14 mouse cellular contexts compared by ENCODE assay signal in genomic region chr17:24531064-24531463, GRCm38 (mm10). TPM values are rescaled to one million over a fixed set of nuclear protein-coding genes. Genes with fewer than 3 reads are reported as not detected.
DNase-seq lines count a peak whose midpoint lies in the region; ATAC-seq and TF ChIP-seq lines count a peak whose summit lies in the region.
"Had no signal": no experiment of that assay in that cellular context is flagged by ENCODE, and none has a peak within 500 bp of the region (broad histone marks: within the 10 kb centered on the region; RNA-seq: fewer than 3 reads in every experiment).

No protein-coding gene starts in this region.

- H3K9ac ChIP-seq in hindbrain, embryonic 14.5 days, result no peak overlapping the region
- no peak overlapping the region for H3K9ac ChIP-seq in hindbrain, embryonic 11.5 days (ENCODE audit: low read depth, low read length)
- no peak overlapping the region for H3K9ac ChIP-seq in midbrain, embryonic 11.5 days (ENCODE audit: low read length)
- no peak overlapping the region for H3K9ac ChIP-seq in embryonic facial prominence, embryonic 15.5 days

- H3K79me2 ChIP-seq in myocyte (ENCODE audit: control insufficient read depth, insufficient read depth), result peaks cover 24% of the 10 kb centered on the region

- no peak for ATAC-seq in hindbrain, embryonic 14.5 days (ENCODE audit: low FRiP score)
- ATAC-seq in hindbrain, embryonic 11.5 days (ENCODE audit: low FRiP score), result no peak
- ATAC-seq in midbrain, embryonic 11.5 days (ENCODE audit: low FRiP score), result no peak
- no peak for ATAC-seq in embryonic facial prominence, embryonic 15.5 days (ENCODE audit: insufficient number of reproducible peaks, low FRiP score, low TSS enrichment, low read depth)
- no peak for ATAC-seq in erythroblast, adult 5-6 weeks (replicated peaks; ENCODE audit: low FRiP score, poor library complexity, severe bottlenecking)
- ATAC-seq: Patski had no signal

- peaks cover 46% of the 10 kb centered on the region for H3K4me1 ChIP-seq in hindbrain, embryonic 14.5 days (replicated peaks; ENCODE audit: control insufficient read depth, insufficient read depth, low read length)
- H3K4me1 ChIP-seq in hindbrain, embryonic 11.5 days (replicated peaks; ENCODE audit: control insufficient read depth, insufficient read depth, low read length), result peaks cover 16% of the 10 kb centered on the region
- peaks cover 65% of the 10 kb centered on the region for H3K4me1 ChIP-seq in midbrain, embryonic 10.5 days
- H3K4me1 ChIP-seq in midbrain, embryonic 11.5 days (ENCODE audit: control insufficient read depth, insufficient read depth, low read length), result peaks cover 34% of the 10 kb centered on the region
- peaks cover 60% of the 10 kb centered on the region for H3K4me1 ChIP-seq in embryonic facial prominence, embryonic 15.5 days

- 70% methylated on average over 3 of the region's 3 CpGs for WGBS in hindbrain, embryonic 14.5 days
- 75% methylated on average over 3 of the region's 3 CpGs for WGBS in hindbrain, embryonic 11.5 days
- 66% methylated on average over 3 of the region's 3 CpGs for WGBS in midbrain, embryonic 10.5 days
- 67% methylated on average over 3 of the region's 3 CpGs for WGBS in midbrain, embryonic 11.5 days
- 65% methylated on average over 3 of the region's 3 CpGs for WGBS in embryonic facial prominence, embryonic 15.5 days

- TF ChIP-seq POLR2A in myocyte (IDR thresholded peaks at IDR 0.05; ENCODE audit: insufficient read length, low read depth), result no peak

- DNase-seq in hindbrain, embryonic 14.5 days (ENCODE audit: low spot score), result no peak
- no peak for DNase-seq in hindbrain, embryonic 11.5 days (ENCODE audit: low spot score)
- no peak for DNase-seq in midbrain, embryonic 10.5 days (ENCODE audit: low spot score)
- DNase-seq in midbrain, embryonic 11.5 days (ENCODE audit: low spot score, missing footprints), result no peak
- no peak for DNase-seq in adrenal gland, adult 18-20 months (ENCODE audit: low spot score in 2 of 2)
- DNase-seq: adrenal gland, adult 8-10 months; gastrocnemius, postnatal 36 days; kidney, adult 9 months; lung, adult 18-20 months had no signal

- no peak overlapping the region for H3ac ChIP-seq in myocyte (ENCODE audit: control insufficient read depth, insufficient read length)

- no peaks in the 10 kb centered on the region for H3K9me3 ChIP-seq in hindbrain, embryonic 14.5 days (ENCODE audit: control insufficient read depth, low read length)
- H3K9me3 ChIP-seq in hindbrain, embryonic 11.5 days (ENCODE audit: control insufficient read depth, low read length), result no peaks in the 10 kb centered on the region
- no peaks in the 10 kb centered on the region for H3K9me3 ChIP-seq in midbrain, embryonic 10.5 days (replicated peaks)
- H3K9me3 ChIP-seq in midbrain, embryonic 11.5 days (ENCODE audit: control insufficient read depth, low read length), result no peaks in the 10 kb centered on the region
- H3K9me3 ChIP-seq in embryonic facial prominence, embryonic 15.5 days (replicated peaks), result no peaks in the 10 kb centered on the region

- H3K27me3 ChIP-seq in hindbrain, embryonic 14.5 days (ENCODE audit: control insufficient read depth, insufficient read depth, low read length), result no peaks in the 10 kb centered on the region
- H3K27me3 ChIP-seq in hindbrain, embryonic 11.5 days (ENCODE audit: control insufficient read depth, insufficient read depth, low read length), result no peaks in the 10 kb centered on the region
- 0 out of 2 replicates have a peak, but pooled peaks cover 3% of the 10 kb centered on the region for H3K27me3 ChIP-seq in midbrain, embryonic 10.5 days (ENCODE audit: low read depth, poor library complexity, severe bottlenecking)
- no peaks in the 10 kb centered on the region for H3K27me3 ChIP-seq in midbrain, embryonic 11.5 days (ENCODE audit: control insufficient read depth, insufficient read depth, low read length)
- H3K27me3 ChIP-seq in embryonic facial prominence, embryonic 15.5 days, result no peaks in the 10 kb centered on the region
- H3K27me3 ChIP-seq in myocyte (ENCODE audit: control insufficient read depth, insufficient read depth, insufficient read length), result no peaks in the 10 kb centered on the region
- H3K27me3 ChIP-seq: Patski had no signal

- no peak overlapping the region for H3K27ac ChIP-seq in hindbrain, embryonic 14.5 days
- H3K27ac ChIP-seq in hindbrain, embryonic 11.5 days (ENCODE audit: low read depth, low read length), result no peak overlapping the region
- peak overlapping the region; percentile 18; the same call in 1 of the 2 replicates for H3K27ac ChIP-seq in midbrain, embryonic 10.5 days (replicated peaks)
- no peak overlapping the region for H3K27ac ChIP-seq in midbrain, embryonic 11.5 days (ENCODE audit: low read depth, low read length)
- peak overlapping the region; percentile 13; the same call in 1 of the 2 replicates for H3K27ac ChIP-seq in embryonic facial prominence, embryonic 15.5 days (replicated peaks)

- H3K4me2 ChIP-seq in hindbrain, embryonic 14.5 days (replicated peaks), result 0 out of 2 replicates have a peak overlapping the region, but pooled peaks have one; percentile 85
- H3K4me2 ChIP-seq in hindbrain, embryonic 11.5 days (replicated peaks; ENCODE audit: low read depth, low read length), result no peak overlapping the region
- no peak overlapping the region for H3K4me2 ChIP-seq in midbrain, embryonic 11.5 days
- H3K4me2 ChIP-seq in embryonic facial prominence, embryonic 15.5 days (replicated peaks), result no peak overlapping the region; the same call in 1 of the 2 replicates
- H3K4me2 ChIP-seq in myocyte (ENCODE audit: low read depth), result no peak overlapping the region

- no peak overlapping the region for H3K4me3 ChIP-seq in hindbrain, embryonic 14.5 days (replicated peaks; ENCODE audit: low read length)
- no peak overlapping the region for H3K4me3 ChIP-seq in hindbrain, embryonic 11.5 days (ENCODE audit: low read depth, low read length)
- H3K4me3 ChIP-seq in midbrain, embryonic 10.5 days, result peak overlapping the region; percentile 80
- H3K4me3 ChIP-seq in midbrain, embryonic 11.5 days (ENCODE audit: low read depth, low read length), result no peak overlapping the region
- no peak overlapping the region for H3K4me3 ChIP-seq in embryonic facial prominence, embryonic 15.5 days (replicated peaks)
- H3K4me3 ChIP-seq in myocyte, result no peak overlapping the region

- H3K36me3 ChIP-seq in hindbrain, embryonic 14.5 days (replicated peaks; ENCODE audit: control insufficient read depth, insufficient read depth), result peaks cover 17% of the 10 kb centered on the region
- H3K36me3 ChIP-seq in hindbrain, embryonic 11.5 days (ENCODE audit: control insufficient read depth, insufficient read depth, low read length), result no peaks in the 10 kb centered on the region; the same call in 1 of the 2 replicates
- peaks cover 24% of the 10 kb centered on the region for H3K36me3 ChIP-seq in midbrain, embryonic 10.5 days
- no peaks in the 10 kb centered on the region for H3K36me3 ChIP-seq in midbrain, embryonic 11.5 days (ENCODE audit: control insufficient read depth, insufficient read depth, low read length)
- H3K36me3 ChIP-seq in embryonic facial prominence, embryonic 15.5 days, result peaks cover 10% of the 10 kb centered on the region; the same call in 1 of the 2 replicates
- H3K36me3 ChIP-seq in myocyte (ENCODE audit: control insufficient read depth, insufficient read depth), result no peaks in the 10 kb centered on the region

RNA-seq across cellular contexts. Expression of gene Rab26, which starts 2.9 kb away (rescaled TPM):
- polyA plus RNA-seq in hindbrain, embryonic 14.5 days (2014; fragmentation: Nextera tagmentation; extraction: Ambion mirVana), result 4.2 and 5.6 TPM in 2 replicates
- 1.8 and 2.8 TPM in 2 replicates for polyA plus RNA-seq in hindbrain, embryonic 11.5 days (2014; fragmentation: Nextera tagmentation; extraction: Ambion mirVana)
- polyA plus RNA-seq in midbrain, embryonic 10.5 days (2016; fragmentation: Nextera tagmentation; extraction: Ambion mirVana), result 2.1 and 2.9 TPM in 2 replicates
- 1.8 and 2.2 TPM in 2 replicates for polyA plus RNA-seq in midbrain, embryonic 11.5 days (2014; fragmentation: Nextera tagmentation; extraction: Ambion mirVana)
- polyA plus RNA-seq in embryonic facial prominence, embryonic 15.5 days (2015; fragmentation: Nextera tagmentation; extraction: Ambion mirVana), result 3.7 and 4.3 TPM in 2 replicates
- polyA plus RNA-seq in myocyte (2012; fragmentation: generic; extraction: Trizol), result 0.35 TPM
- 1 to 10 TPM; 1.5 to 2.0 TPM for total RNA-seq in adrenal gland, adult 18-20 months (2021)
- total RNA-seq in erythroblast, adult 5-6 weeks (2015; ENCODE audit: low replicate concordance), result not detected in 2 replicates
- not detected in 2 replicates for total RNA-seq in erythroblast, adult 5-6 weeks (2017; ENCODE audit: low replicate concordance)

RNA-seq across cellular contexts. Expression of gene Traf7, which starts 3.3 kb away (rescaled TPM):
- polyA plus RNA-seq in hindbrain, embryonic 14.5 days (2014; fragmentation: Nextera tagmentation; extraction: Ambion mirVana), result 75.0 and 82.8 TPM in 2 replicates
- polyA plus RNA-seq in hindbrain, embryonic 11.5 days (2014; fragmentation: Nextera tagmentation; extraction: Ambion mirVana), result 65.8 and 71.1 TPM in 2 replicates
- 106 and 110 TPM in 2 replicates for polyA plus RNA-seq in midbrain, embryonic 10.5 days (2016; fragmentation: Nextera tagmentation; extraction: Ambion mirVana)
- 67.1 and 80.8 TPM in 2 replicates for polyA plus RNA-seq in midbrain, embryonic 11.5 days (2014; fragmentation: Nextera tagmentation; extraction: Ambion mirVana)
- 92.8 and 95.7 TPM in 2 replicates for polyA plus RNA-seq in embryonic facial prominence, embryonic 15.5 days (2015; fragmentation: Nextera tagmentation; extraction: Ambion mirVana)
- polyA plus RNA-seq in myocyte (2012; fragmentation: generic; extraction: Trizol), result 112 TPM
- total RNA-seq in adrenal gland, adult 18-20 months (2021), result 100 to 1,000 TPM; 101 to 105 TPM
- total RNA-seq in erythroblast, adult 5-6 weeks (2015; ENCODE audit: low replicate concordance), result 11.9 and 13.2 TPM in 2 replicates
- 24.2 and 45.2 TPM in 2 replicates for total RNA-seq in erythroblast, adult 5-6 weeks (2017; ENCODE audit: low replicate concordance)

RNA-seq across cellular contexts. Expression of gene Pkd1, which starts 18.6 kb away (rescaled TPM):
- polyA plus RNA-seq in hindbrain, embryonic 14.5 days (2014; fragmentation: Nextera tagmentation; extraction: Ambion mirVana), result 28.4 and 30.4 TPM in 2 replicates
- polyA plus RNA-seq in hindbrain, embryonic 11.5 days (2014; fragmentation: Nextera tagmentation; extraction: Ambion mirVana), result 16.0 and 22.2 TPM in 2 replicates
- 14.7 and 18.5 TPM in 2 replicates for polyA plus RNA-seq in midbrain, embryonic 10.5 days (2016; fragmentation: Nextera tagmentation; extraction: Ambion mirVana)
- polyA plus RNA-seq in midbrain, embryonic 11.5 days (2014; fragmentation: Nextera tagmentation; extraction: Ambion mirVana), result 11.9 and 18.5 TPM in 2 replicates
- 32.6 and 36.7 TPM in 2 replicates for polyA plus RNA-seq in embryonic facial prominence, embryonic 15.5 days (2015; fragmentation: Nextera tagmentation; extraction: Ambion mirVana)
- polyA plus RNA-seq in myocyte (2012; fragmentation: generic; extraction: Trizol), result 47.2 TPM
- total RNA-seq in adrenal gland, adult 18-20 months (2021), result 10 to 100 TPM; 37.9 to 38.2 TPM
- 1.5 and 6.1 TPM in 2 replicates for total RNA-seq in erythroblast, adult 5-6 weeks (2015; ENCODE audit: low replicate concordance)
- 3.8 and 16.2 TPM in 2 replicates for total RNA-seq in erythroblast, adult 5-6 weeks (2017; ENCODE audit: low replicate concordance)

RNA-seq across cellular contexts. Expression of gene Caskin1, which starts 42.7 kb away (rescaled TPM):
- 45.7 and 46.8 TPM in 2 replicates for polyA plus RNA-seq in hindbrain, embryonic 14.5 days (2014; fragmentation: Nextera tagmentation; extraction: Ambion mirVana)
- polyA plus RNA-seq in hindbrain, embryonic 11.5 days (2014; fragmentation: Nextera tagmentation; extraction: Ambion mirVana), result 6.4 and 9.2 TPM in 2 replicates
- polyA plus RNA-seq in midbrain, embryonic 10.5 days (2016; fragmentation: Nextera tagmentation; extraction: Ambion mirVana), result 6.7 and 8.5 TPM in 2 replicates
- 5.5 and 6.2 TPM in 2 replicates for polyA plus RNA-seq in midbrain, embryonic 11.5 days (2014; fragmentation: Nextera tagmentation; extraction: Ambion mirVana)
- polyA plus RNA-seq in embryonic facial prominence, embryonic 15.5 days (2015; fragmentation: Nextera tagmentation; extraction: Ambion mirVana), result 2.5 and 4.0 TPM in 2 replicates
- 0.16 TPM for polyA plus RNA-seq in myocyte (2012; fragmentation: generic; extraction: Trizol)
- 10 to 100 TPM; 16.0 to 31.5 TPM for total RNA-seq in adrenal gland, adult 18-20 months (2021)
- total RNA-seq in erythroblast, adult 5-6 weeks (2015; ENCODE audit: low replicate concordance), result not detected in 2 replicates
- total RNA-seq in erythroblast, adult 5-6 weeks (2017; ENCODE audit: low replicate concordance), result not detected in 2 replicates
- total RNA-seq: common myeloid progenitor, adult 5-6 weeks had no signal

RNA-seq across cellular contexts. Expression of gene Mlst8, which starts 52.2 kb away (rescaled TPM):
- polyA plus RNA-seq in hindbrain, embryonic 14.5 days (2014; fragmentation: Nextera tagmentation; extraction: Ambion mirVana), result 30.2 and 31.1 TPM in 2 replicates
- 27.8 and 37.7 TPM in 2 replicates for polyA plus RNA-seq in hindbrain, embryonic 11.5 days (2014; fragmentation: Nextera tagmentation; extraction: Ambion mirVana)
- polyA plus RNA-seq in midbrain, embryonic 10.5 days (2016; fragmentation: Nextera tagmentation; extraction: Ambion mirVana), result 40.2 and 40.9 TPM in 2 replicates
- polyA plus RNA-seq in midbrain, embryonic 11.5 days (2014; fragmentation: Nextera tagmentation; extraction: Ambion mirVana), result 28.9 and 30.3 TPM in 2 replicates
- 27.2 and 28.8 TPM in 2 replicates for polyA plus RNA-seq in embryonic facial prominence, embryonic 15.5 days (2015; fragmentation: Nextera tagmentation; extraction: Ambion mirVana)
- 16.5 TPM for polyA plus RNA-seq in myocyte (2012; fragmentation: generic; extraction: Trizol)
- total RNA-seq in adrenal gland, adult 18-20 months (2021), result 10 to 100 TPM; 24.6 to 26.5 TPM
- total RNA-seq in erythroblast, adult 5-6 weeks (2015; ENCODE audit: low replicate concordance), result 5.9 and 15.8 TPM in 2 replicates
- total RNA-seq in erythroblast, adult 5-6 weeks (2017; ENCODE audit: low replicate concordance), result 5.5 and 8.2 TPM in 2 replicates

Comparison
In these comparisons a context has a peak if more than half of its experiments do, and no peak if none do; other contexts are left out.
1. H3K27ac ChIP-seq: peak in midbrain, embryonic 10.5 days (single experiment) and embryonic facial prominence, embryonic 15.5 days (single experiment); none in hindbrain, embryonic 14.5 days (single experiment), hindbrain, embryonic 11.5 days (single experiment) and midbrain, embryonic 11.5 days (single experiment).